Mouse (Mus musculus) lung, adult 2 months (tissue): ENCODE measurements around the gene Catsper1. TPM values are rescaled to one million over a fixed set of nuclear protein-coding genes. Genes with fewer than 3 reads are reported as not detected.

Experiments used
- DNase-seq: peaks from one replicate; pipeline ENCODE4 v3.0.0; 2022
- H3K4me1 ChIP-seq: fragments of 200-500 bp; 2 replicates; pipeline ENCODE4 v1.6.1; 2011; ENCODE audit warnings: low read length; ENCODE audit not compliant: control insufficient read depth, insufficient read depth
- H3K4me3 ChIP-seq: fragments of 200-500 bp; replicated peaks from 2 replicates; pipeline ENCODE3; 2011; ENCODE audit warnings: low read depth, mild to moderate bottlenecking, control low read depth, low read length; ENCODE audit errors: extremely low read depth
- CTCF ChIP-seq: fragments of 200-500 bp; IDR thresholded peaks from 2 replicates; pipeline ENCODE4 v1.5.1; 2011; ENCODE audit warnings: mild to moderate bottlenecking, low read length, control low read depth; ENCODE audit not compliant: insufficient read depth
- POLR2A ChIP-seq: fragments of 200-500 bp; IDR thresholded peaks from 2 replicates; pipeline ENCODE4 v1.6.1; 2011; ENCODE audit warnings: low read depth, mild to moderate bottlenecking, control low read depth, low read length, borderline replicate concordance; ENCODE audit errors: extremely low read depth
- WGBS: fragments of 180-500 bp; shearing (Covaris S2); methylation state at CpG from one replicate; pipeline ENCODE4 v1.1.7; 2018; 5-methylcytosine and 5-hydroxymethylcytosine counted together
- polyA plus RNA-seq: library from polyadenylated mRNA; depleted of rRNA; stranded (reverse); fragments of >200 nt; gene quantifications from 2 replicates; pipeline ENCODE4 v1.2.3, GENCODE M21; 2012

Catsper1 gene
- polyA plus RNA-seq, 1 experiment = not detected

- WGBS = 78% methylated on average over 7 of the region's 7 CpGs
- no peak for DNase-seq
- H3K4me1 ChIP-seq = no peaks in the 10 kb centered on the region
- no peak for TF ChIP-seq POLR2A
- no peak for TF ChIP-seq CTCF
- H3K4me3 ChIP-seq = no peak overlapping the region
Measured at GRCm38 (mm10) chr19:5309025-5309424, 26.5 kb upstream of the Catsper1 start.

GRCm38 (mm10) chr19:5313189-5313588 is 22.4 kb upstream of the Catsper1 start:
- no peak for DNase-seq
- no peak for TF ChIP-seq POLR2A
- no peak for TF ChIP-seq CTCF
- Histone ChIP-seq H3K4me3 (no peak overlapping the region), H3K4me1 (no peaks in the 10 kb centered on the region)
- WGBS = 73% methylated on average over 8 of the region's 8 CpGs

- 41% methylated on average over 17 of the region's 17 CpGs for WGBS
- no peak for DNase-seq
- Histone ChIP-seq H3K4me3 (no peak overlapping the region), H3K4me1 (no peaks in the 10 kb centered on the region)
- no peak for TF ChIP-seq POLR2A
Measured at GRCm38 (mm10) chr19:5323801-5324200, 11.7 kb upstream of the Catsper1 start.

GRCm38 (mm10) chr19:5327970-5328369 is 7.6 kb upstream of the Catsper1 start:
- no peak for DNase-seq
- 64% methylated on average over 19 of the region's 19 CpGs for WGBS
- H3K4me1 ChIP-seq = no peaks in the 10 kb centered on the region
- no peak overlapping the region for H3K4me3 ChIP-seq
- TF ChIP-seq CTCF (no peak), POLR2A (no peak)

- WGBS = 60% methylated on average over 5 of the region's 5 CpGs
Measured at GRCm38 (mm10) chr19:5334741-5335140, 800 bp upstream of the Catsper1 start.

GRCm38 (mm10) chr19:5337975-5338374 is 2.4 kb downstream of the Catsper1 start:
- WGBS = 19% methylated on average over 5 of the region's 5 CpGs
- no peaks in the 10 kb centered on the region for H3K4me1 ChIP-seq
- H3K4me3 ChIP-seq = no peak overlapping the region
- TF ChIP-seq CTCF (peak; percentile 82), POLR2A (no peak)
- DNase-seq = peak; percentile 71

More at GRCm38 (mm10) chr19:5334741-5335140, 800 bp upstream of the Catsper1 start:
- TF ChIP-seq CTCF (no peak), POLR2A (no peak)
- Histone ChIP-seq H3K4me1 (no peaks in the 10 kb centered on the region), H3K4me3 (no peak overlapping the region)
- DNase-seq = no peak

- no peak for DNase-seq
- Histone ChIP-seq H3K4me1 (no peaks in the 10 kb centered on the region), H3K4me3 (no peak overlapping the region)
- TF ChIP-seq CTCF (no peak), POLR2A (no peak)
- 80% methylated on average over 7 of the region's 7 CpGs for WGBS
Measured at GRCm38 (mm10) chr19:5341360-5341759, 5.8 kb downstream of the Catsper1 start.

GRCm38 (mm10) chr19:5345297-5346131 is 10.0 kb downstream of the Catsper1 start:
- DNase-seq = no peak
- TF ChIP-seq CTCF (no peak), POLR2A (no peak)
- Histone ChIP-seq H3K4me1 (no peaks in the 10 kb centered on the region), H3K4me3 (no peak overlapping the region)
- 66% methylated on average over 6 of the region's 6 CpGs for WGBS

- no peak for TF ChIP-seq CTCF
- no peak for TF ChIP-seq POLR2A
- WGBS = 70% methylated on average over 6 of the region's 6 CpGs
Measured at GRCm38 (mm10) chr19:5348064-5348463, 12.5 kb downstream of the Catsper1 start.

More at GRCm38 (mm10) chr19:5348064-5348463, 12.5 kb downstream of the Catsper1 start:
- DNase-seq = no peak
- Histone ChIP-seq H3K4me1 (no peaks in the 10 kb centered on the region), H3K4me3 (no peak overlapping the region)
